Mouse (Mus musculus): ENCODE data around the gene Zfp933. TPM values are rescaled to one million over a fixed set of nuclear protein-coding genes. Genes with fewer than 3 reads are reported as not detected.
A peak's percentile ranks its signal among the peaks of the same experiment; 100 is the strongest.
"Not testable (repeated sequence)": the region's sequence is repeated elsewhere in the genome, so short reads cannot be mapped to it uniquely, and the experiment has no call there.

Gene Zfp933
- polyA plus RNA-seq, 1 experiment: 1.5 TPM

- Histone ChIP-seq H3K36me3 (ENCODE audit: control insufficient read depth, insufficient read depth, low read length) (peaks cover 21% of the 10 kb centered on the region), H3K27ac (ENCODE audit: control insufficient read depth, insufficient read depth, low read length) (no peak overlapping the region), H3K4me3 (ENCODE audit: control insufficient read depth, insufficient read depth, low read length) (no peak overlapping the region), H3K27me3 (ENCODE audit: control insufficient read depth, insufficient read depth, low read length) (no peaks in the 10 kb centered on the region), H3K4me1 (replicated peaks; ENCODE audit: control insufficient read depth, insufficient read depth, low read length) (no peaks in the 10 kb centered on the region)
- TF ChIP-seq POLR2A (IDR thresholded peaks at IDR 0.05; ENCODE audit: control insufficient read depth, extremely low read depth, insufficient read depth, low read length, poor library complexity) (no peak), CTCF (IDR thresholded peaks at IDR 0.05; ENCODE audit: borderline replicate concordance, control insufficient read depth, extremely low read depth, insufficient read depth, low read length, poor library complexity) (no peak)
- WGBS: 93% methylated on average over 4 of the region's 4 CpGs
- no peak for DNase-seq
Observed at GRCm38 (mm10) chr4:147824389-147824788, 23.8 kb downstream of the Zfp933 start.

GRCm38 (mm10) chr4:147821414-147821813, 26.8 kb downstream of the Zfp933 start:
- not testable (repeated sequence) for H3K27ac ChIP-seq (ENCODE audit: control insufficient read depth, insufficient read depth, low read length); H3K27me3 ChIP-seq (ENCODE audit: control insufficient read depth, insufficient read depth, low read length); DNase-seq; H3K4me1 ChIP-seq (replicated peaks; ENCODE audit: control insufficient read depth, insufficient read depth, low read length); H3K4me3 ChIP-seq (ENCODE audit: control insufficient read depth, insufficient read depth, low read length); H3K36me3 ChIP-seq (ENCODE audit: control insufficient read depth, insufficient read depth, low read length)
- 86% methylated on average over 3 of the region's 3 CpGs for WGBS

- not testable (repeated sequence) for H3K27ac ChIP-seq (ENCODE audit: control insufficient read depth, insufficient read depth, low read length); DNase-seq; H3K4me3 ChIP-seq (ENCODE audit: control insufficient read depth, insufficient read depth, low read length); H3K27me3 ChIP-seq (ENCODE audit: control insufficient read depth, insufficient read depth, low read length); H3K4me1 ChIP-seq (replicated peaks; ENCODE audit: control insufficient read depth, insufficient read depth, low read length); H3K36me3 ChIP-seq (ENCODE audit: control insufficient read depth, insufficient read depth, low read length)
- 86% methylated on average over 7 of the region's 7 CpGs for WGBS
Observed at GRCm38 (mm10) chr4:147819659-147820058, 28.5 kb downstream of the Zfp933 start.

- peak; percentile 14 for DNase-seq
Observed at GRCm38 (mm10) chr4:147814592-147815167, 33.5 kb downstream of the Zfp933 start.

GRCm38 (mm10) chr4:147813249-147813765, 34.9 kb downstream of the Zfp933 start:
- 47% methylated on average over 5 of the region's 5 CpGs for WGBS
- Histone ChIP-seq H3K27me3 (ENCODE audit: control insufficient read depth, insufficient read depth, low read length) (no peaks in the 10 kb centered on the region), H3K4me3 (ENCODE audit: control insufficient read depth, insufficient read depth, low read length) (no peak overlapping the region), H3K4me1 (replicated peaks; ENCODE audit: control insufficient read depth, insufficient read depth, low read length) (peaks cover 7% of the 10 kb centered on the region), H3K27ac (ENCODE audit: control insufficient read depth, insufficient read depth, low read length) (peak overlapping the region; percentile 17; the same call in 1 of the 2 replicates), H3K36me3 (ENCODE audit: control insufficient read depth, insufficient read depth, low read length) (no peaks in the 10 kb centered on the region)
- peak; percentile 5 for DNase-seq
- TF ChIP-seq POLR2A (IDR thresholded peaks at IDR 0.05; ENCODE audit: control insufficient read depth, extremely low read depth, insufficient read depth, low read length, poor library complexity): no peak
- TF ChIP-seq CTCF (IDR thresholded peaks at IDR 0.05; ENCODE audit: borderline replicate concordance, control insufficient read depth, extremely low read depth, insufficient read depth, low read length, poor library complexity): no peak

More at GRCm38 (mm10) chr4:147814592-147815167, 33.5 kb downstream of the Zfp933 start:
- Histone ChIP-seq H3K36me3 (ENCODE audit: control insufficient read depth, insufficient read depth, low read length) (no peaks in the 10 kb centered on the region), H3K27me3 (ENCODE audit: control insufficient read depth, insufficient read depth, low read length) (no peaks in the 10 kb centered on the region), H3K4me3 (ENCODE audit: control insufficient read depth, insufficient read depth, low read length) (no peak overlapping the region), H3K4me1 (replicated peaks; ENCODE audit: control insufficient read depth, insufficient read depth, low read length) (peaks cover 7% of the 10 kb centered on the region), H3K27ac (ENCODE audit: control insufficient read depth, insufficient read depth, low read length) (no peak overlapping the region)
- WGBS: 78% methylated on average over 2 of the region's 2 CpGs
- no peak for TF ChIP-seq POLR2A (IDR thresholded peaks at IDR 0.05; ENCODE audit: control insufficient read depth, extremely low read depth, insufficient read depth, low read length, poor library complexity)
- TF ChIP-seq CTCF (IDR thresholded peaks at IDR 0.05; ENCODE audit: borderline replicate concordance, control insufficient read depth, extremely low read depth, insufficient read depth, low read length, poor library complexity): no peak

GRCm38 (mm10) chr4:147809966-147810304, 38.2 kb downstream of the Zfp933 start:
- WGBS: 69% methylated on average over 2 of the region's 2 CpGs
- H3K4me3 ChIP-seq (ENCODE audit: control insufficient read depth, insufficient read depth, low read length); H3K27me3 ChIP-seq (ENCODE audit: control insufficient read depth, insufficient read depth, low read length); H3K36me3 ChIP-seq (ENCODE audit: control insufficient read depth, insufficient read depth, low read length); DNase-seq; H3K27ac ChIP-seq (ENCODE audit: control insufficient read depth, insufficient read depth, low read length); H3K4me1 ChIP-seq (replicated peaks; ENCODE audit: control insufficient read depth, insufficient read depth, low read length): not testable (repeated sequence)

GRCm38 (mm10) chr4:147809292-147809965, 38.7 kb downstream of the Zfp933 start, which contains the start of gene Zfp984:
Zfp984 (minus strand) TSS chr4:147809788.
- Histone ChIP-seq H3K4me3 (ENCODE audit: control insufficient read depth, insufficient read depth, low read length) (peak within 1 kb of the TSS; percentile 50), H3K27ac (ENCODE audit: control insufficient read depth, insufficient read depth, low read length) (peak within 1 kb of the TSS; percentile 66; the same call in 1 of the 2 replicates)
- not testable (repeated sequence) for H3K27me3 ChIP-seq (ENCODE audit: control insufficient read depth, insufficient read depth, low read length); H3K4me1 ChIP-seq (replicated peaks; ENCODE audit: control insufficient read depth, insufficient read depth, low read length); H3K36me3 ChIP-seq (ENCODE audit: control insufficient read depth, insufficient read depth, low read length)
- peak; percentile 58 for DNase-seq
- 17% methylated on average over 15 of the region's 15 CpGs for WGBS

- 84% methylated on average over 4 of the region's 4 CpGs for WGBS
- not testable (repeated sequence) for H3K27me3 ChIP-seq (ENCODE audit: control insufficient read depth, insufficient read depth, low read length); H3K4me1 ChIP-seq (replicated peaks; ENCODE audit: control insufficient read depth, insufficient read depth, low read length); DNase-seq; H3K36me3 ChIP-seq (ENCODE audit: control insufficient read depth, insufficient read depth, low read length); H3K27ac ChIP-seq (ENCODE audit: control insufficient read depth, insufficient read depth, low read length); H3K4me3 ChIP-seq (ENCODE audit: control insufficient read depth, insufficient read depth, low read length)
Observed at GRCm38 (mm10) chr4:147808483-147808882, 39.7 kb downstream of the Zfp933 start.

- H3K27ac ChIP-seq (ENCODE audit: control insufficient read depth, insufficient read depth, low read length); H3K4me1 ChIP-seq (replicated peaks; ENCODE audit: control insufficient read depth, insufficient read depth, low read length); DNase-seq; H3K27me3 ChIP-seq (ENCODE audit: control insufficient read depth, insufficient read depth, low read length); H3K4me3 ChIP-seq (ENCODE audit: control insufficient read depth, insufficient read depth, low read length); H3K36me3 ChIP-seq (ENCODE audit: control insufficient read depth, insufficient read depth, low read length): not testable (repeated sequence)
- WGBS: 94% methylated on average over 1 of the region's 1 CpGs
Observed at GRCm38 (mm10) chr4:147795308-147795707, 52.9 kb downstream of the Zfp933 start.

- WGBS: 94% methylated on average over 3 of the region's 3 CpGs
- H3K27me3 ChIP-seq (ENCODE audit: control insufficient read depth, insufficient read depth, low read length); H3K27ac ChIP-seq (ENCODE audit: control insufficient read depth, insufficient read depth, low read length); H3K36me3 ChIP-seq (ENCODE audit: control insufficient read depth, insufficient read depth, low read length); H3K4me3 ChIP-seq (ENCODE audit: control insufficient read depth, insufficient read depth, low read length); DNase-seq; H3K4me1 ChIP-seq (replicated peaks; ENCODE audit: control insufficient read depth, insufficient read depth, low read length): not testable (repeated sequence)
Observed at GRCm38 (mm10) chr4:147794026-147794665, 54.0 kb downstream of the Zfp933 start.

Measured in thymus, adult 2 months (tissue).